Mouse (Mus musculus) adrenal gland (tissue): ENCODE results near the gene Obscn.
"Not testable (repeated sequence)": the region's sequence is repeated elsewhere in the genome, so short reads cannot be mapped to it uniquely, and the experiment has no call there.

Experiments used
- intact Hi-C: fragments of 180-260 bp; cut with DNase I; formaldehyde crosslinking; loops from one replicate; pipeline ENCODE4 v1.15.1; 2025

The Obscn gene

DNA sequence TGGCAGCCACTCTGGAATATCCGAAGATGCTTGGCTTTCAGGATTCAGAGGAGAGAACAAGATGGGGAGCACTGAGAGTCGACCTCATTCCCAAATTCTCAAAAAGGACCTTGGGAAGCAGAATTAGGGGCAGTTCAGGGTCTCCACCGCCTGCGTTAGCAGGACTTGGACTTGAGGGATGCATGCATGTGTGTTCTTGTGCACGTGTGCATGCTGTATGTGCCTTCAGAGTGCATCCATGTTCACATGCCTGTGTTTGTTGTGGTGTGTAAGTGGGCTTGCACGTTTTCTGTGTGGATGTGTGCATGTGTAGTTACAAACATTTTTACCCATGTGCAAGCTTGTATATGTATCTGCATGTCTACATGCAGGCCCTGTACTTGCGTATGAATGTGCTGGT, 172.0 kb downstream of the Obscn start:
- intact Hi-C loops: no loop called here

GRCm38 (mm10) chr11:58963543-58963942, 172.7 kb downstream of the Obscn start:
- intact Hi-C loops: no loop called here

GRCm38 (mm10) chr11:58961364-58962177, 174.6 kb downstream of the Obscn start:
- intact Hi-C loops: no loop called here

DNA sequence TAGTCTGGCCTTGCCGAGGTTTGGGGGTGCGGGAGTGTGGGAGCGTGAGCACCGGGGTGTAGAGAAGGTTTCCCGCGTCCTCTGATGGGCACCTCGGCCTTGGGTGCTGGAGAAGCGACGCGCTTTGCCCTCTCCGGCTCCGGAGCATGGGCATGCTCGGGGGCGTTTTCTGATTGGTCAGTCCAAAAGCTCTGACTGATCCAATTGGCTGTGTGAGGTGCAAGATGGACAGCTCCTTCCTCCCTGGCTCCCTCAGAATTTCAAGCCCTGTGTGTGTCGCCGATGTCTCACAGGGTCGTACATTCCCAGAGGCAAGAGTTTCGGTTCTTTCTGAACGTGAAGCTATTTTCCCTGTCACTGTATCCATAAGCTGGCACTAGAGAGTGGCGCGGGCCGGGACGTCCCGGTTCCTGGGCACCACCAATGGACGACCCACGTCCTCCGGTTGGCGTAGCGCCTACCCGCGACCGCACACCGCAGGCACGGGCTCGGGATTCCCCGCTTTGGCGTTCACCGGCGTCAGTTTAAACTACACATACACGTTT, 176.2 kb downstream of the Obscn start:
- intact Hi-C loops: no loop called here

GRCm38 (mm10) chr11:58959186-58959825, 176.9 kb downstream of the Obscn start:
- intact Hi-C loops: no loop called here

DNA sequence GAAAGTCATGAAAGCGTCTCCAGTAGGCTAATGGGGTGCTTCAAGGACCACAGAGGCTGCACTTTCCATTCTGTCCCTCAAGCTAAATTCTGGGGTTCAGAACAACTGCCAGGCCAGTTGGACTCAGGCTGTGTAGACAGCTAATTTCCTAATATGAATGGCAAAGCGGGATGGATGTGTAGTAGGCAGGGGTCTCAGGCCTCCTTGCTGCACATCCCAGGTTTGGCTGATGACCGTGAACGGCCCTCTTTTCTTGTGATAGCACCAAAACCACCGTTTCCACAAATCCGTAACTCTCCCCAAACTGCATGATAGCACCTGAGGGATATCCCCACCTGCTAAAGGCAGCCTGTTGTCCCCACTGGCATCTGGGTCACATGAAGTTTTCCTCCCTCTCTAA, 177.7 kb downstream of the Obscn start:
- intact Hi-C loops: no loop called here

- intact Hi-C loops: no loop called here
These were observed 178.8 kb downstream of the Obscn start for GRCm38 (mm10) chr11:58957226-58957914.

GRCm38 (mm10) chr11:58955868-58956257, 180.3 kb downstream of the Obscn start:
- intact Hi-C loops: no loop called here

DNA sequence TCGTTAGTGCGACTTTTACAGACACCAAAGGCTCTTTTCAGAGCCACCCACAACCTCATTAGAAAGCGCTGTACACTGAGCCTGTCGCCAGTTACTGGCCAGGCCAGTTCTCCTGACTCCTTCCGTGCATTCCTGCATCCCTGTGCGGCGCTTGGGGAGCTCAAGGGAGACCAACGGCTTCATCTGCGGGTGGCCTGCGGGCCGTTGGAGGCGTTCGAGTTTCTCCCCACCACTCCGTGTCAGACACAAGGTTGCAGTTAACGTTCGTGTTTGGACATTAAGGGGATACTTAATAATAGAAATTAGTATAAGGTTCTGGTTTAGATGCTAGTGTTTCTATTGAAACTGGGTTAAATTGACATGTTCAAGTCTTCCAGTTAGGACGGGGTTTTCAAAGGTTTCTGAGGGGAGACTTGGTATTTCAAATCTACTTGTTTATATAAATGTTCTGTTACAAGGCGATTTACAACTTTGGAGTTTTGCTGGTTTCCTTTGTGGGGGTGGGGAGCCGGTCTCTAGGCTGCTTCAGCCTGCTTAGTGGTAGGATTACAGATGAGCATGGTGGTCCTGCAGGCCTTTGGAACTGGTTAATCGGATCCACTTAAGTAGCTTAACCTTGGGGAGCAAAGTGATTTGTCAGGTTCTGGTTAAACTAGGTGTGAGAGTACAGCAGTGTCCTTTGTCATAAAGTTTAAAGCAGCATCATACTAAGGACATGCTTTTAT, 180.9 kb downstream of the Obscn start:
- intact Hi-C loops: no loop called here

GRCm38 (mm10) chr11:58954420-58955142, 181.6 kb downstream of the Obscn start, which contains the start of the genes Hist3h2a and Trim17:
Hist3h2a (plus strand) TSS chr11:58954685.
Trim17 (plus strand) TSS chr11:58954685.
- intact Hi-C loops: no loop called here

DNA sequence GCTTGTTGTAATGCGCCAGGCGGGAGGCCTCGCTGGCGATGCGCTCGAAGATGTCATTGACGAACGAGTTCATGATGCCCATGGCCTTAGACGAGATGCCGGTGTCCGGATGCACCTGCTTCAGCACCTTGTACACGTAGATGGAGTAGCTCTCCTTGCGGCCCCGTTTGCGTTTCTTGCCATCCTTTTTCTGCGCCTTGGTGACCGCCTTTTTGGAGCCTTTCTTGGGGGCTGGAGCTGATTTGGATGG, 182.1 kb downstream of the Obscn start:
- intact Hi-C loops: not testable (repeated sequence)

GRCm38 (mm10) chr11:58953351-58954169, 182.6 kb downstream of the Obscn start:
- intact Hi-C loops: no loop called here

DNA sequence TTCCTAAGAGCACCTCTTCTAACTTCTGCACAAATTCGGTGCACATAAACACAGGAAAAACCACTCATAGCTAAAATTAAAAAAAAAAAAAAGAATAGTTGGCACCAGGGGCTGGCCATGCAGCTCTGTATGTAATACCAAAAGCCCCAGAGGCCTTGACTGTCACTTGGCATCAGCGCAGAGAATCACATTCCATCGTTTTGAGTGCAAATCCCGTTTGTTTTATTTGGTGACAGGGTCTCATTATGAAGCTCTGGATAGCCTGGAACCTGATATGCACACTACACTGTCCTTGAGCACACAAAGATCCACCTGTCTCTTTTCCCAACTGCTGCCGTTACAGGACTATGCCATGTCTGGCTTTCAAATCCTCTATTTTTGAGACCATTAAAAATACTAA, 185.0 kb downstream of the Obscn start:
- intact Hi-C loops: no loop called here

GRCm38 (mm10) chr11:58949480-58950431, 186.4 kb downstream of the Obscn start:
- intact Hi-C loops: no loop called here

DNA sequence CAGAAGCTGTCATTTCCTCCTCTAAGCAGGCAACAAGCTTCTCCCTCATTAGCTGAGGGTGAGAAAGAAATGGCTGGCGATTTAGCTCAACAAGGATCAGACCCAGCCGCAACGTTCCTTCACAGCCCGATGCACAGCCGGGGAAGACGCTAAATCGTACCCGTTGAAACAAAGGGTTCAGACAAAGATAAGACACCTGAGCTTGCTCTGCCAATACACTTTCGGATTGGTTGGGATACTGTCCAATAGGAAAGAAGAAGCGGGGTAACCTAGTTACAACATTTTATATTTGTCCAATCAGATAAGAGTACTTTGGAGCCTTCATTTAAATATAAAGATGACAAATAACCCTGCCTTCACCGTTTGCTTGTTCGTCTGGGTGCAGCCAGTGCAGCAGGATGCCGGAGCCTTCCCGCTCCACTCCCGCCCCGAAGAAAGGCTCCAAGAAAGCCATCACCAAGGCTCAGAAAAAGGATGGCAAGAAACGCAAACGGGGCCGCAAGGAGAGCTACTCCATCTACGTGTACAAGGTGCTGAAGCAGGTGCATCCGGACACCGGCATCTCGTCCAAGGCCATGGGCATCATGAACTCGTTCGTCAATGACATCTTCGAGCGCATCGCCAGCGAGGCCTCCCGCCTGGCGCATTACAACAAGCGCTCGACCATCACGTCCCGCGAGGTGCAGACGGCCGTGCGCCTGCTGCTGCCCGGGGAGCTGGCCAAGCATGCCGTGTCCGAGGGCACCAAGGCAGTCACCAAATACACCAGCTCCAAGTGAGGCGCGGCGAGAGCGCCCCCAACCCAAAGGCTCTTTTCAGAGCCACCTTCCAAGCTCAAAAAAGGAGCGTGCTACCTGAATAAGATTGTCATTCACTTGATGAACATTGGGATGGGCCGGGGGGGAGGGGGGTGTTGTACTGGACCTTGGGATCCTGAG, 187.4 kb downstream of the Obscn start, which contains the start of gene Hist3h2ba:
TSS of gene Hist3h2ba (plus strand) at position 379 of the 938 bp plus-strand sequence.
- intact Hi-C loops: no loop called here

DNA sequence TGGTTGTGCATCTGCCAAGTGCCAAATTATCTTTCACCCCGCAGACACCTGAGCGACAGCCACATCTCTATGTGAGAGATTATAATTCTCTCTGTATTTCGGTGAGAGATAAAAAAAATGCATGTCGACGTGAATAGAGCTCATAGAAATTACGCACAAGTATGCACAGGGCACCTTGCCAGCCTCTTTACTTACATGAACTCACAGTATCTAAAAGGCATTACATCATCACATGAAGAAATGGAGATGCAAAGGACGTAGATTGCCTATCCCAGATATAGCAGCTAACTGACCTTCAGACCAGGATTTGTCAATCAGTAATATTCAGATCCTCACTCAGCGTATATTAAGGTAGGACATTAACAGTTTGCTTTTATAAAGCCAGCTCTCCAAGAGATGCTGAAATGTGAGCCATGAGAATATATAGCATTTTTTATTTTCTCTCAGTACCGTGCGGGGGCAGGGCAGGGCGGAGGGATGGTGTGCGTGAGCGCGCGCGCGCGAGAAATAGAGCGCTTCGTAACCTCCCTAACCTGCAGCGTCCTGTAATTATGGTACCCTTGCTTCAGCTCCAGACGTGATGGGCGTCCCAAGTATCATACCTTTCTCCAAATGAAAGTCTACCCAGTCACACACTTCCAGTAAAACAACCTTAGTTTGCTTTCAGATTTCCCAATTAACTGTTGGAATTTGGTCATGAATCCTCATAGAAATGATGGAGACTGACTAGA, 188.2 kb downstream of the Obscn start:
- intact Hi-C loops: no loop called here

DNA sequence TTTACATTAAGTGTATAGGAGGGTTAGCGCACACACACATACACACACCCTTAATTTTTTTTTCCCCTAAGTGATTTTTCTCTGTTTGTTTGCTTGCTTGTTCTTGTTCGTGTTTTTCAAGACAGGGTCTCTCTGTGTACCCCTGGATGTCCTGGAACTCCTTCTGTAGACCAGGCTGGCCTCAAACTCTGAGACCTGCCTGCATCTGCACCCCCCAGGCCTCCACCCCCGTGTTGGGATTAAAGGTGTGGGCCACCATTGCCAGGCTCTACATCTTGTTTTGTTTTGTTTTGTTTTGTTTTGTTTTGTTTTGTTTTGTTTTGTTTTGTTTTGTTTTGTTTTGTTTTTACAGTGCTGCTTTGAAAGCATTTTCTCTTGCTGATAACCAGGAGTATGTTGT, 188.9 kb downstream of the Obscn start:
- intact Hi-C loops: no loop called here
